Mouse (Mus musculus): Measurements from ENCODE around the gene Mybpc2.

Gene Mybpc2

DNA sequence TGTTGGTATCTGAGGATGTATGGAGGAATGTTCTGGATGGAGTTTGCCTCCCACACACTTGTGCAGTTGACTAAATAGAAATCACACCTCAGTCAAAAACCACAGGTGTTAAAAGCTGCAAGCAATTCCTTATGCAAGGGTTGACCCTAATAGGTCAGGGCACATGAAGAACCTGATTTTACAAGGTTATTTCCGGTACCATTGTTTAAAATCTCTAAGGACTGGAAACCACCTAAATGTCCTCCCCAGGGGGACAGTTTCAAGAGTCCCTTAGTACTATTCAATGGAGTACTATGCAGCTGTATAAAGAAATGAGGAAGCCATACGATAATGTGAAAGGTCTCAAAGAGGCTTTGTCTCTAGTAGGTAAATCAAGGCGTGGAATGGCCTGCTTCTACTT is 21.8 kb upstream of the Mybpc2 start:
- no peak for DNase-seq (ENCODE audit: low read depth, low spot score)

GRCm38 (mm10) chr7:44543071-44543470 is 18.6 kb upstream of the Mybpc2 start:
- DNase-seq (ENCODE audit: low read depth, low spot score): no peak

- no peak for DNase-seq (ENCODE audit: low read depth, low spot score)
Measured at GRCm38 (mm10) chr7:44542555-44542954, 18.1 kb upstream of the Mybpc2 start.

GRCm38 (mm10) chr7:44538756-44539624 is 14.5 kb upstream of the Mybpc2 start:
- DNase-seq (ENCODE audit: low read depth, low spot score): no peak

DNA sequence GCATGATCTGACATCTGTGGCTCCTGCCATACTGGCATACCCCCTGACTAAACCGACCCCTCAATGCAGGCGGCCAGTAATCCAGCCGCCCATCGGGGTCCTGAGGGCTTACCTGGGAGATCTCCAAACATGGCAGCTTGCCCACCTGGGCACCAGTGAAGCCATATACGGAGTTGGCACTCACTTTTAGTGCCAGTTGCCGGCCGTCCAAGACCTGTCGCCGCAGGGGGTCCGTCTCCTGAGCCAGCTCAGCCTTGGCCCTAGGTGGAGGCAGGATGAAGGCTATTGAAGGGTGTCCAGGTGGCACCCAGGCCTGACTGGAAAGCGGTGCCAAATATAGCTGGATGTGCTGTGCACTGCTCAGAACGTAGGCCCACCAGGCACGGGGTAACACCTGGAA is 13.0 kb upstream of the Mybpc2 start:
- no peak for DNase-seq (ENCODE audit: low read depth, low spot score)

- no peak for DNase-seq (ENCODE audit: low read depth, low spot score)
Measured at GRCm38 (mm10) chr7:44537009-44537408, 12.6 kb upstream of the Mybpc2 start.

DNA sequence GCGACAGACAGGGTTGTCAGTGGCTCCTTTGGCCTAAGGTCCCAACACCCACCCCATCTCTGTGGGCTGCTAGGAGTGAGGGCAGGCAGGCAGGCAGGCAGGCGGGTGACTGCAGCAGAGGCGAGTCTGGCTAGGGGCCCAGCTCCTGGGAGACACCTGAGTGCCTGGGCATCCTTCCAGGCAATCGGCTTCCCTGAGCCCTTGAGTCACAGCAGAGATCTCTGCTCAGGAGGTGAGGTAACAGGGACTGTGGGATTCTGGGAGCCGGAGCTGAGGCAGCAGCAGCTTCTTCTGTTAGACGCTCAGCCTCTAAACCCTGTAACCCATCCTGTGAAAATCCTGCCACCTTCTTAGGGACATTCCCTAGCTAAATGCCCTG is 12.1 kb upstream of the Mybpc2 start:
- peak; percentile 13 for DNase-seq (ENCODE audit: low read depth, low spot score)

DNA sequence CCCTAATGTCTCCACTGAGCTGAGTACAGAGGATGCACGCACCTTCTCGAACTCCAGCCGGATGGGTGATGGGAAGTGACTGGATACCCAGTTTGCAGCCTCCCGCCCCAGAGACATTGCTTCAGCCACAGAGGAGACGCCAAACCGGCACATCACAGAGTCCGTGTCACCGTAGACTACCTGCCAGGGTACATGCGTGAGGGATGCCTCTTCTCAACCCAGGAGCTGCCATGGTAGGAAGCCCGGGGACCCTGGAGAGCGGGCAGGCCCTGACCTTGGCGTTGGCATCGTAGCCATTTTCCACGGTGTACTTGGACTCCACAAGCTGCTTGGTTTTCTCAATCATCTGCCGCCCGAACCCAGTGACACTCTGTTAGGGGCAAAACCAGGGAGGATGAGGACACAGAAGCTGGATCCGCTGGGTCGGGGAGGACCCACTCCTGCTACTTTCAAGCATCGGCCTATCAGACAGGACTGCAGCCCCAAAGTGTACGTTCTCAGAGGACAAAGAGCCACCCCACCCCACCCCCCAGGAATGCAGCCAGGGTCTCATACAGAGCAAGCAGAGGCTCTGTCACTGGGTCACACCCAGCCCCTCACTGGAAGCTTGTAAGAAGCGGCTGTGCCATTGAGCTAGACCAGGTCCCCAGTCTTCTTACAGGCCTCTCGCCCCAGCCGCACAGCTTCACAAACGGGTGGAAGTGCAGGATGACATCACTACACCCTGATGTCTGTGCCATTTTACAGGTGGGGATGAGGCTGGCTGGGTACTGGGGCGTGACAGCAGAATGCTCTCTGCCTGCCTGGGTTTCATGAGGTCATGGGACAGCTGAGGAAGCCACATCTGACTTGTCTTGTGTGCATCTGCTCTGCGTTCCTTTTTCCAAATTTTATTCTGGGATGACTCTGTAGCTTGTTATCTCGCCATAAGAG is 11.5 kb upstream of the Mybpc2 start:
- no peak for DNase-seq (ENCODE audit: low read depth, low spot score)

GRCm38 (mm10) chr7:44534656-44535441 is 10.4 kb upstream of the Mybpc2 start:
- DNase-seq (ENCODE audit: low read depth, low spot score): no peak

DNA sequence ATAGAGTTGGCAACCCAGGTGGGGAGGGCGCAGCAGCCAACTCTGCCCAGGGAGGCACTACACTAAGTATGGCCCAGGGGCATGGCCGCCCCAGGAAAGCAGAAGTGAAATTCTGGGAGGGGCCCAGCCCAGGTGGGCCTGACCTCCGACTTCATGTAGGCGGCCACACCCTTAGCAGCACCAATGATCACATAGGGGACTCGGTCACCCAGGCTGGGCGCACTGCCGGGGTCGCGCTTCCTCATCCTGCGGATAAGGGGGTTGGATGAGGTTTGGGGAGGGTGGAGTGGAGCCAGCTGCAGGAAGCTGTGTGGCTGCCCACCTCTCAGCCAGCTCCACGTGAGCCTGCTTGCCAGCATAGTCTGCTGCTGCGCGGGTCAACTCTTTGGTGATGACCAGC is 9.8 kb upstream of the Mybpc2 start:
- DNase-seq (ENCODE audit: low read depth, low spot score): no peak

GRCm38 (mm10) chr7:44533746-44534045 is 9.2 kb upstream of the Mybpc2 start:
- no peak for DNase-seq (ENCODE audit: low read depth, low spot score)

GRCm38 (mm10) chr7:44532918-44533745 is 8.7 kb upstream of the Mybpc2 start:
- DNase-seq (ENCODE audit: low read depth, low spot score): no peak

DNA sequence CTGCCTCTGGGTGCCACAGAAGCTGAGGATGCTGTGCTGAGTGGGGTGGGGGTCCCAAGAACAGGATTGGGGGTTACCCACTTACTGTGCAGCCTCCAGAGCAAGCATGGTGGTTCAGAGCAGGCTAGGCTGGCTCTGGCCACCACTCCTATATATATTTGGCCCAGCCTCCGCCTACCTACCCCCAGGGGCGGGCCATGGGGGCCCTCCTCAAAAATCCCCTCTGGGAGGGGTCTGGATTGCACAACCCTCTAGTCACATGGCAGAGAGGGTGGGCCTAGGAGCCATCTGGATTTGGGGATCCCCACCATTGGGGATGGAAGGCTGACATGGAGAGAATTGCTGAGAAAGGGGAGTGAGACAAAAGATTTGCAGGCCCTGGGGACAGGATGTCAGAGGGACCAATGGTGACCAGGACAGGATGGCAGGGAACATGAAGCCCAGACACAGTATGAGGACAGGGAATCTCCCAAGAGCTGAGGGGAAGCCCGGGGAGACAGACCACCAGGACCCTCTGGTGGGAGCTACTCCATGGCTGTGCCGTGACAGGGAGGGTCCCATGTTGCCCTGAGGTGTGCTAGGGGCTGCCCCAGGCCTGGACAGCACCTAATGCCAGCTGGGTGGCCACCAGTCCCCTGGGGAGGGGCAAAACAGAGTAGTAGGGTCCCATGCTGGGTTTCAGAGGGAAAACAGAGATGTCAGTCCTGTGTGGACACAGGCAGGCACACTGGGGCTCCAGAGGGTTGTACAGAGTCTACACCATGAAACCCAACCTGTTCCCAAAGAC is 7.7 kb upstream of the Mybpc2 start, which contains the start of gene Spib:
Gene Spib (minus strand): TSS at position 126 of the 787 bp plus-strand sequence.
- no peak for DNase-seq (ENCODE audit: low read depth, low spot score)

GRCm38 (mm10) chr7:44531207-44531606 is 6.8 kb upstream of the Mybpc2 start:
- no peak for DNase-seq (ENCODE audit: low read depth, low spot score)

DNA sequence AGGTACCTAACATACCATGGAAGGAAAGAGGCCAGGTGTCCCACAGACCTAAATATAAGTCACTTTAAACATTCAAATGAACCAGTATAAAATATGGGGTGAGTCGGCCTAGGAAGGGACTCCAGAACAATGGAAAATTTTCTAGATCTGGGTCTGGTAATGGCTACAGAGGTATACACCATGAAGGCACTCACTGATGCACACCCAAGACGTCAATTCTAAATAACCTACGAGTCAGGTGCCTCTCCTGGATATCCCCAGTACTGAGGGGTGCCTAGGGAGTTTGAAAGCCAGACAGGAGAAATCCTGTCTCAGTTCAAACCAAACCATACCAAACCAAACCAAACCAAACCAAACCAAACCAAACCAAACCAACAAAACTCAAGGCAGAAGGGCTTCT is 6.1 kb upstream of the Mybpc2 start:
- no peak for DNase-seq (ENCODE audit: low read depth, low spot score)

GRCm38 (mm10) chr7:44529518-44529917 is 5.1 kb upstream of the Mybpc2 start:
- DNase-seq (ENCODE audit: low read depth, low spot score): no peak

GRCm38 (mm10) chr7:44527483-44528398 is 3.3 kb upstream of the Mybpc2 start:
- DNase-seq (ENCODE audit: low read depth, low spot score): no peak

DNA sequence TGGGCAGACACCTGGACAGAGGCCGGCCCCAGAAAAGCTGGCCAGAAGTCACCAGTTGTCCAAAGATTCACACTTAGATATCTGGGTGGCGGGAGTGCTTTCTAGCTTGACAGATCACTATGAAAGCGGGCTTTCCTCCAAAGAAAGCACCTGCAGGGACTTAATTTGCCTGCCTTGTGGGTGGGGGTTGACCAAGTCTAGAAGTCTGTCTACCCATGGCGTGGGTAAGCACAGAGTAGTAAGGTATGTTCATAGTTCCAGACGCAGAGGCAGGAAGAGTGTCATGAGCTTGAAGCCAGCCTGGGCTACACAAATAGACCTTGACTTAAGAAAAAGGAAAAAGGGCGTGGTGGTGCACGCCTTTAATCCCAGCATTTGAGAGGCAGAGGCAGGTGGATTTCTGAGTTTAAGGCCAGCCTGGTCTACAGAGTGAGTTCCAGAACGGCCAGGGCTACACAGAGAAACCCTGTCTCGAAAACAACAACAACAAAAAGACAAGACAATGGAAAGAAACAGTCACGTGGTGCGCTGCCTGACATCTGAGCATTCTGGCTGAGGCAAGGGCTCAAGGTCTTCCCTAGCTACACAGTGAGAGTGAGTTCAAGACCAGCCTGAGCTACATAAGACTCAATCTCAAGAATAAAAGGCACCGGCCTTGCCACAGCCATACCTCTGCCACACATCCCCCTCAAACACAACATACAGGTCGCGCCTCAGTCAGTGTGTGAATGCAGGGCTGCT is 2.1 kb upstream of the Mybpc2 start:
- DNase-seq (ENCODE audit: low read depth, low spot score): no peak

All from 3T3-L1 (cell line).